Mouse (Mus musculus) forebrain, embryonic 15.5 days (tissue): ENCODE measurements at regions not wholly inside any gene's neighbourhood (a gene's known extent, or its start where the extent isn't known, plus 50 kb on each side); places are given as distances from the start of the nearest gene placed in this dataset.

Experiments used
- ATAC-seq: fragments of 200-750 bp; cut with Nextera tagmentation; replicated peaks from 2 replicates; pipeline ENCODE4 v1.8.0; 2017; ENCODE audit warnings: mild to moderate bottlenecking, moderate TSS enrichment, moderate library complexity
- H3K27ac ChIP-seq: fragments of 300-500 bp; sonication (generic); replicated peaks from 2 replicates; pipeline ENCODE4 v1.5.1; 2015; ENCODE audit warnings: mild to moderate bottlenecking, inconsistent platforms
- H3K27me3 ChIP-seq: fragments of 300-500 bp; sonication (generic); 2 replicates; pipeline ENCODE4 v1.6.1; 2015; ENCODE audit warnings: inconsistent platforms
- H3K36me3 ChIP-seq: fragments of 300-500 bp; sonication (generic); 2 replicates; pipeline ENCODE4 v1.6.1; 2015; ENCODE audit warnings: mild to moderate bottlenecking, inconsistent platforms
- H3K4me1 ChIP-seq: fragments of 300-500 bp; sonication (generic); 2 replicates; pipeline ENCODE4 v1.6.1; 2015; ENCODE audit warnings: inconsistent platforms
- H3K4me2 ChIP-seq: fragments of 300-500 bp; sonication (generic); replicated peaks from 2 replicates; pipeline ENCODE4 v1.6.1; 2015; ENCODE audit warnings: mild to moderate bottlenecking, inconsistent platforms
- H3K4me3 ChIP-seq: fragments of 300-500 bp; sonication (generic); 2 replicates; pipeline ENCODE4 v1.5.1; 2015; ENCODE audit warnings: mild to moderate bottlenecking, inconsistent platforms
- H3K9ac ChIP-seq: fragments of 300-500 bp; sonication (generic); replicated peaks from 2 replicates; pipeline ENCODE4 v1.6.1; 2015; ENCODE audit warnings: mild to moderate bottlenecking, inconsistent platforms
- H3K9me3 ChIP-seq: fragments of 300-500 bp; sonication (generic); 2 replicates; pipeline ENCODE4 v1.6.1; 2016; ENCODE audit warnings: inconsistent platforms
- WGBS: fragments of 180-500 bp; shearing (Covaris S2); methylation state at CpG from one replicate; pipeline ENCODE4 v1.1.7; 2015; ENCODE audit warnings: mixed read lengths; 5-methylcytosine and 5-hydroxymethylcytosine counted together

DNA sequence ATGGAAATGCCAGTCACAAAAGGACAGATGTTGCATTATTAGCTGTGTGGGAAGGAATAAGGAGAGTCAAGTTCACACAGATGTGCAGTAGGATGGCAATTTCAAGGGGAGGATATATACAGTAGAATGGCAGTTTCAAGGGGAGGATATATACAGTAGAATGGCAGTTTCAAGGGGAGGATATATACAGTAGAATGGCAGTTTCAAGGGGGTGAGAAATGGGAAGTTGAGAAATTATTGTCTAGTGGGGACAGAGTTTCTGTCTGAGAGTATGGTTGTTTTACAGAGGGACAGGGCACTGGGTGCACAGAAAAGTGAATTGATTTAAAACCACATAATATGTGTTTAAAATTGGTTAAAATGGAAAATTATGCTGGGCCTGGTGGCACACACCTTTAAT, 54.8 kb upstream of the Scel start:
- Histone ChIP-seq H3K9ac (no peak overlapping the region), H3K4me1 (peaks cover 3% of the 10 kb centered on the region; the same call in 1 of the 2 replicates), H3K4me2 (no peak overlapping the region), H3K36me3 (no peaks in the 10 kb centered on the region), H3K9me3 (no peaks in the 10 kb centered on the region), H3K27me3 (no peaks in the 10 kb centered on the region), H3K4me3 (no peak overlapping the region), H3K27ac (no peak overlapping the region)
- ATAC-seq, result no peak

DNA sequence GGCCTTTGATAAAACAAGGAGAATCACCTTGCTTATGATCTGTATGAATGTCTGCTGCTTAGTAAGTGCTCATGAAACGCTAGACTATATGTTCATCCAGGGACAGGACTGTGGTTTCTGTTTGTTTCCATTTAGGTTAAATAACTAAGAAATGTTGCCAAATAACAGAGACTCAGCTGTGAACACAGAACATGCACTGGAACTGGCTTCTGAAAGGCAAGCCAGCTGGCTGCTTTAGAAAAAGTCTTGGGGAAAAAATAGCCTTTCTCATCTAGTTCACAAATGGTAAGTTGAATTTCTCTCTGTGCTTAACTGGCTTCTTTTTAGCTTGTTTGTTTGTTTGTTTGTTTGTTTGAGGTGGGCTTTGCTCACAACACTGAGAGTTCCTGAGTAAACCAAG, 57.0 kb upstream of the Scel start:
- Histone ChIP-seq H3K36me3 (no peaks in the 10 kb centered on the region), H3K27ac (no peak overlapping the region), H3K27me3 (no peaks in the 10 kb centered on the region), H3K4me3 (no peak overlapping the region), H3K9ac (no peak overlapping the region), H3K4me2 (no peak overlapping the region), H3K9me3 (no peaks in the 10 kb centered on the region), H3K4me1 (peaks cover 3% of the 10 kb centered on the region; the same call in 1 of the 2 replicates)
- no peak for ATAC-seq
- 80% methylated on average over 1 of the region's 1 CpGs for WGBS

DNA sequence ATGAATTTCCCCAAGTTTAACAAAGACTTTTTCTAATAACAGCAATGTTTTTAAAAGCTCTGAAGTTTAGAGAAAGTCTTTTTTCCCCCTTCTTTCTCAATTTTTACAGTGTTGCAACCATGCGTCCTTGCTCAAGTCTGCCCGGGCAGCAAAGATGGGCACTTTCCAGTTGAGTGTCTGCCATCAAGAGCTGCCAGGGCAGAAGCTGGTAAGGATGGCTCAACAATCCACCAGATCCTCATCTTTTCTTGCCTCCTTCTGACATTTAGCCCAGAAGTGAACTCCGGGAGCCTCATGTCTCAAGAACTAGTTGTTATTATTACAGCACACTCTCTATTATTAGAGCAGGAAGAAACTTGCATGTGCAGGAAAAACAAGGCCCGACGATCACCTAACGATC, 62.4 kb upstream of the Scel start:
- ATAC-seq, result no peak
- Histone ChIP-seq H3K36me3 (no peaks in the 10 kb centered on the region), H3K27ac (no peak overlapping the region), H3K4me1 (no peaks in the 10 kb centered on the region), H3K9ac (no peak overlapping the region), H3K9me3 (no peaks in the 10 kb centered on the region), H3K4me2 (no peak overlapping the region), H3K4me3 (no peak overlapping the region), H3K27me3 (no peaks in the 10 kb centered on the region)
- WGBS, result 90% methylated on average over 6 of the region's 6 CpGs

DNA sequence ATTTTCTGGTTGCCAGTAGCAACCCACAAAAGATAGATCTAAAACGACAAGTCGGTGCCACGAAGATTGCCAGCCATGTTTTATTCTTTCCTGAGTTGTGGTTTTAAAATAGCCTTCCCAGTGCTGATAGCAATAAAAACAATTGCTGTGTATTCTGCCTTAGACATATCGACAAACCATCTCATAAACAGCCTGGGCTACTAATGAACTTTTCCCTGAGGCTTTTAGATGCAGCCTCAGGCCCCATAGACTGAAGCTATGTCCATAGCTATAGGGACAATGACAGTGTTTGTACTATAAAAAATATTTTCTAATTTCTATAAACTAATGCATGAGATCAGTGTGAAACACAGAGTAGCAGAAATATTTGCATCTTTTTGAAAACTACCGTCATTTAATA, 63.7 kb upstream of the Scel start:
- Histone ChIP-seq H3K36me3 (no peaks in the 10 kb centered on the region), H3K4me1 (no peaks in the 10 kb centered on the region), H3K27ac (no peak overlapping the region), H3K9ac (no peak overlapping the region), H3K4me2 (no peak overlapping the region), H3K4me3 (no peak overlapping the region), H3K9me3 (no peaks in the 10 kb centered on the region), H3K27me3 (no peaks in the 10 kb centered on the region)
- ATAC-seq, result no peak
- 79% methylated on average over 5 of the region's 5 CpGs for WGBS

DNA sequence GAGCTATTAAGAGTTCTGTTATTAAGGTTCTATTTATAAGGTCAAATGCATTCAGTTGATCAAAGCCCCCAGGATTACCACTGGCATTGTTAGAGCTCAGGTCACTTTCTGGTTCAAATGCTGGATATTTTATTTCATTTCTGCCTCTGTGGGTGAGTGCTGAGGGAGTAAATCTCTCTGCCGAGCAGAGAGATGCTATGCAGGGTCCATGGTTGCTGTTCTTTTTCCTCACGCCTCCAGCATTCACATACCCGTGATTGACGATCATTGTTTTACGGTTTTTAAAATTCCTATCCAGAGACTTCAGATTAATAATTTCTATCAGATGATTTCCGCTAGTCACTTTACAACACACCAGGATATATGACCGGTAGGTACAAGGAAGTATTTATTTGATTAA, 64.1 kb upstream of the Scel start:
- H3K27ac ChIP-seq, result no peak overlapping the region
- 67% methylated on average over 7 of the region's 7 CpGs for WGBS
- H3K36me3 ChIP-seq, result no peaks in the 10 kb centered on the region
- H3K27me3 ChIP-seq, result no peaks in the 10 kb centered on the region
- H3K4me2 ChIP-seq, result no peak overlapping the region
- ATAC-seq, result no peak
- H3K4me3 ChIP-seq, result no peak overlapping the region
- no peak overlapping the region for H3K9ac ChIP-seq
- no peaks in the 10 kb centered on the region for H3K4me1 ChIP-seq
- H3K9me3 ChIP-seq, result no peaks in the 10 kb centered on the region

DNA sequence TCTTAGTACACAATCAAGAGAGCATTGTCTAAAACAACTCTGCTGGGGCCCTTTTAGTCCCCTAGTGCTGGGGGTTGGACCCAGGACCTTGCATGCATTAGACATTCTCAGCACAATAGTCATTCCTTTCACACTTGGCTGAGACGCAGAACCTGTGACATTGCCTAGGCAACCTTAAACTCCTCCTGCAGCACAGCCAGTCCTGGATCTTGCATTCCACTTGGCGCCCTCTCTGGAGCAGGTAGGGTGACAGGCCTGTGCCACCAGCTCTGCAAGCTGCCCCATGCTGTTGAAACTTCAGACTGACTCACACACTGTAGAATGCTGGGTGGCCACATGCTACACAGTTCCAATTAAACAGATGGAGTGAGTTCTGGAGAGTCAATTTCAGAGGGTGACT, 66.5 kb upstream of the Scel start:
- Histone ChIP-seq H3K27me3 (no peaks in the 10 kb centered on the region), H3K4me2 (no peak overlapping the region), H3K36me3 (no peaks in the 10 kb centered on the region), H3K27ac (no peak overlapping the region), H3K4me3 (no peak overlapping the region), H3K4me1 (no peaks in the 10 kb centered on the region), H3K9me3 (no peaks in the 10 kb centered on the region), H3K9ac (no peak overlapping the region)
- ATAC-seq, result peak; percentile 57; the same call in 1 of the 2 replicates
- WGBS, result 24% methylated on average over 2 of the region's 2 CpGs

DNA sequence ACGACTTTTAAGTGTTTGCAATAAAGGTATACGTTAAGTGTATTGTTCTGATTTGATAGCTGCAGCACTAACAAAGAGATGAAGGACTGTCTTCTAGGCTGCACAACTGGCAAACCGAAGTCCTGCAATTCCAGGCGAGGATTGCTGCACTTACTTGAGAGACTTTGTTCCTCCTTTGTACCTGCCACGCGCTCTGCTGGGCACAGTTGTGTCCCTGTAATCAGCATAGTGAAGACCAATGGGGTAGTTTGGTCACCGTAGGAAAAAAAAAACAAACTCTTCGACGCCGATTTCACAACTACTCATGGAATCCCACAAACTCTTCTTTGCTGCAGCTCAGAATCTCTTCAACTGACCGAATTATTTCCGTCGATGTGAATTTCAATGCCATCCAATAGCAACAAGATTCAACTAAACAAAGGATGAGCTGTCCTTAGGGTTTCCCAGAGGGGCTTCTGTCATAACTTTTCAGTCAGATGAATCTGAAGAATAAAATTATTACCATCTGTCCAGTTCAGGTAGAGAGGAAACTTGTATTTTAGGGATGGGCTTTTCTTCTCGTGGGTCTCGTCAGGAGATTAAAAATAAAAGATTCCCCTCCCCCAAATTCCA, 71.6 kb upstream of the Scel start:
- Histone ChIP-seq H3K4me2 (no peak overlapping the region), H3K36me3 (no peaks in the 10 kb centered on the region), H3K27ac (no peak overlapping the region), H3K4me1 (no peaks in the 10 kb centered on the region), H3K27me3 (no peaks in the 10 kb centered on the region), H3K9ac (no peak overlapping the region), H3K9me3 (no peaks in the 10 kb centered on the region), H3K4me3 (no peak overlapping the region)
- no peak for ATAC-seq
- 66% methylated on average over 15 of the region's 15 CpGs for WGBS

DNA sequence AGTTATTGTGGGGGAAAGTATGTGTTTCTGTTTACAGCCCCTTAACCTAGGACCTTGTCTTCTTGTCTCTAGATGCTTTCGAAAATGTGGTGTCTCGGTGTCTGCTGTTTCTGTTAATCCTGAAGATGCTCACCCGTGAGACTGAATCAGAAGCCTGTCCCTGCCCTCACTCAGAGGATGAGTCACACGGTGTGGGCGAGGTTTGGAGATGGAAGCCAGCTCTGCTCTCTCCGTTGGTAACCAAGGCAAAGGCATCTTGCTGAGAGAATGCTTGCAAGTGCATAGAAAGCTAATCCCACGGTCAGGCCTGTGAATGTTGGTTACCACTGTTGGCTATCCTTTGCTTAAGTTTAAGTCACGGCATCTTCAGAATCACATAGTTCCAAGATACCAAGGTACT, 72.9 kb upstream of the Scel start:
- no peak overlapping the region for H3K9ac ChIP-seq
- no peak overlapping the region for H3K4me2 ChIP-seq
- 81% methylated on average over 8 of the region's 8 CpGs for WGBS
- H3K27me3 ChIP-seq, result no peaks in the 10 kb centered on the region
- no peaks in the 10 kb centered on the region for H3K4me1 ChIP-seq
- H3K9me3 ChIP-seq, result no peaks in the 10 kb centered on the region
- no peaks in the 10 kb centered on the region for H3K36me3 ChIP-seq
- no peak overlapping the region for H3K27ac ChIP-seq
- H3K4me3 ChIP-seq, result no peak overlapping the region
- no peak for ATAC-seq

DNA sequence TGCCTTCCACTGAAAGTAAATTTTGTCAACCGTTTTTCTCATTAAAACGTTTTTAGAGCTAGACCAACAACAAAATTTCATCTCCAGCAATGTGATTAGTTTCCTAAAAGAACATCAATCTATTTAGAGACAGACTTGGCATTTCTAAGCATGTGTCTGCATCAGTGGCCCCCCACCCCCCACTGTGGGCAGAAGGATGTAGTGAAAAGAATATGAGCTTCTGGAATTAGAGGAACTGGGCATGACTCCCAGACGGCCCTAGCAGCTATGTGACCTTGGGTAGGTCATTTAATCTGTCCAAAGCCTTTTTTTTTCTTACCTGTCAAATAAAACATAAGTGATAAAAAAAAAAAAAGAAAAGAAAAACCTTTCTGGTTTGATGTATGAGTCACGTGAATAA, 78.9 kb upstream of the Scel start:
- no peak overlapping the region for H3K4me2 ChIP-seq
- H3K9me3 ChIP-seq, result no peaks in the 10 kb centered on the region
- no peaks in the 10 kb centered on the region for H3K27me3 ChIP-seq
- 66% methylated on average over 4 of the region's 4 CpGs for WGBS
- H3K36me3 ChIP-seq, result no peaks in the 10 kb centered on the region
- ATAC-seq, result no peak
- no peak overlapping the region for H3K4me3 ChIP-seq
- H3K27ac ChIP-seq, result no peak overlapping the region
- H3K4me1 ChIP-seq, result no peaks in the 10 kb centered on the region
- H3K9ac ChIP-seq, result no peak overlapping the region

DNA sequence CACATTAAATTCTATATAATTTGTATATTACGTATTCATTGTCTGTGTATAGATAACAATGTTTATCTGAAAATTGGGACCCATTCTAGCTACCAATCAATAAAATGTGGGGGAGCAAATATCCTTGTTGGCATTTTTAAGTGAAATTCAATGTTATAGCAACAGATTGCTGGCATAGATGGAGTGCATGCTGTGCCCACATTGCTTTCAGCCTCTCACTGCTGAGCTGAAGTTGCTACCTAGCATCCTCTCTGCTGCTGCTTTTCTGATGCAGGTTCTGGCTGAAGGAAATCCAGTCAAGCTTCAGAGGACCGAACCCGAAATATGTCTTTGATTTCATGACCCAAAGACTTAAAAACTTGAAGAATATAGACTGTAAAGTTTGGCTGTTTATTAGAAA, 80.0 kb upstream of the Scel start:
- Histone ChIP-seq H3K4me2 (no peak overlapping the region), H3K4me1 (no peaks in the 10 kb centered on the region), H3K4me3 (no peak overlapping the region), H3K9me3 (no peaks in the 10 kb centered on the region), H3K36me3 (no peaks in the 10 kb centered on the region), H3K27me3 (no peaks in the 10 kb centered on the region), H3K27ac (no peak overlapping the region), H3K9ac (no peak overlapping the region)
- ATAC-seq, result no peak
- WGBS, result 90% methylated on average over 3 of the region's 3 CpGs

DNA sequence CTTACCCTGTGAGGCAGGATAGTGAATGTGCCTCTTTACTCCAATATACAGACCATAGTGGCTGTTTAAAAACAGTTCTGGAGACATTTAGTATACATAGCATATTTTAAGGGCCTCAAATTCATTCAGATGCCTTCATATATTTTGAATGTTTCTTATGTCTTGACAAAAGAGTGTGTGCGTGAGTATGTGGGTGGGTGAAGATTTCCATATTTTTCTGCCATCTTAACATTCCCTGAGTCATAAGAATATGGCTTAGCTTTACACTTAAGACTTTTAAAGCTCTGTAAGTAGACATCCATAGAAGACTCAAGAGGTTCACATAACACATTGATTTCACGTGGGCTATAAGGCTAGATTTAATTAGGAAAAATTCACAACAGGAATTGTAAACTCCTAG, 81.3 kb upstream of the Mycbp2 start:
- ATAC-seq, result no peak

DNA sequence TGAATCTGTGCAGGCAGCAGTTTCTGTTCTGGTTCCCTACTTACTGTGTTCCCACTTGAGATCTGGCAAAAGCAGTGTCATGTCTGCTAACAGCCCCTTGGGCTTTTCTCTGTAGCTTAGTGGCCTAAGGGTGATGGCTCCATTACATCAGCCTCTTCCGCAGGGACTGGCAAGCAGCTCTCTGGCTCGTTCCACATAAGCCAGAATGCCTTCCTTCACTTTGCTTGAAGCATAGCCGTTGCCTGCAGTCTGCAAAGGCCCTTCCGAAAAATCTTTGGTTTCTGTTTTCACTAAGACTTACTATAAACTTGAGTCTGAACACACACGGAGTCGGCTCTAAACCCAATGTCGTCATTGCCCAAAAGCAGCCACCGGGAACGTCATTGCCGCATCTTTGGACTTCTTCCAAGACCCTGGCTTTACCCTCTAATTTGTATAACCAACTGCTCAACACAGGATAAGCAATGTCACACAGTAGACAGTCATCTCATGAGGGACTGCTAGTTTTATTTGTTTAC, 74.8 kb upstream of the Mycbp2 start:
- H3K36me3 ChIP-seq, result no peaks in the 10 kb centered on the region
- H3K4me3 ChIP-seq, result no peak overlapping the region
- no peaks in the 10 kb centered on the region for H3K27me3 ChIP-seq
- ATAC-seq, result no peak
- H3K4me2 ChIP-seq, result no peak overlapping the region
- no peak overlapping the region for H3K27ac ChIP-seq
- H3K9ac ChIP-seq, result no peak overlapping the region
- 46% methylated on average over 10 of the region's 10 CpGs for WGBS
- H3K9me3 ChIP-seq, result no peaks in the 10 kb centered on the region
- no peaks in the 10 kb centered on the region for H3K4me1 ChIP-seq

More for the DNA sequence above, 81.3 kb upstream of the Mycbp2 start:
- H3K9me3 ChIP-seq, result no peaks in the 10 kb centered on the region
- no peaks in the 10 kb centered on the region for H3K4me1 ChIP-seq
- no peaks in the 10 kb centered on the region for H3K36me3 ChIP-seq
- H3K4me3 ChIP-seq, result no peak overlapping the region
- no peak overlapping the region for H3K27ac ChIP-seq
- 94% methylated on average over 2 of the region's 2 CpGs for WGBS
- H3K27me3 ChIP-seq, result no peaks in the 10 kb centered on the region
- no peak overlapping the region for H3K4me2 ChIP-seq
- no peak overlapping the region for H3K9ac ChIP-seq
